Mouse (Mus musculus): Measurements from ENCODE around the gene Psenen. TPM values are rescaled to one million over a fixed set of nuclear protein-coding genes. Genes with fewer than 3 reads are reported as not detected.

Gene Psenen
- polyA plus RNA-seq, 1 experiment from 2014 or later, result 138 TPM

GRCm38 (mm10) chr7:30551445-30552101 is 11.9 kb downstream of the Psenen start:
- Histone ChIP-seq H3K27me3 (no peaks in the 10 kb centered on the region), H3K9ac (peak overlapping the region; percentile 82), H3K4me3 (peak overlapping the region; percentile 61), H3K27ac (peak overlapping the region; percentile 99), H3K4me2 (peak overlapping the region; percentile 94), H3K9me3 (no peaks in the 10 kb centered on the region), H3K36me3 (peaks cover 43% of the 10 kb centered on the region), H3K4me1 (peaks cover 20% of the 10 kb centered on the region)
- ATAC-seq (ENCODE audit: insufficient number of reproducible peaks, insufficient read depth, low FRiP score, low TSS enrichment, low read depth), result peak; percentile 60
- WGBS, result 2% methylated on average over 10 of the region's 10 CpGs

DNA sequence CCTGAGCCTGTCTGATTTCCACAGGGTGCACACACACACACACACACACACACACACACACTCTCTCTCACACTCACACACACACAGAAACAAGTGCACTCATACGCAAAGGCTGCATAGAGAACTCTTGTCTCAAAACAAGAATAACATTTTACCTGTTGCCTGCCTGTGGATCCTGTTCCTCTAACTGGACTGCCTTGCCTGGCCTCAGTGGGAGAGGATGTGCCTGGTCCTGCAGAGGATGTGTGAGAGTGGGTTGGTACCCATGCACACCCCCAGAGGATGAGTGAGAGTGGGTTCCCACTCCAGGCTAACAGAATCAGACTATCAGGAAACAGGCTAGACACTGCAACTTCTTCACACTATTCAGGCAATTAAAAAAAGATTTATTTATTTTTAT is 12.8 kb downstream of the Psenen start:
- WGBS, result 95% methylated on average over 1 of the region's 1 CpGs

DNA sequence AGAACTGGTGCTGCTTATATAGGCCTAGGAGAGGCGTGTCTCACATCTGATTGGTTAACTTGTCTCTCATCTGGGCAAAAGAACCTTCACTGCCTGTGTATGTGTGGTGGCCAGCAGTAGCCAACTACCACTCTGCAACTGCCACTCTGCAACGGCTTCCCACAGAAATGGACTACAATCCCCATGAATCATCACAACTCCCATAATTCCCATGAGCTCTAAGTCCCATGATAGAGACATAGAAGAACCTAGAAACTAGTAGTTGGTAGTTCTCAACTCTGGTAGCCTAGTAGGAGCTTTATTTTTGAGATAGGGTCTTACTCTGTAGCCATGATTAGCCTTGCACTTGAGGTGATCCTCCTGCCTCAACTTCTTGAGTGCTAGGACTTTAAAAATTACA is 13.5 kb downstream of the Psenen start:
- H3K36me3 ChIP-seq, result peaks cover 38% of the 10 kb centered on the region
- 89% methylated on average over 2 of the region's 2 CpGs for WGBS
- no peak overlapping the region for H3K9ac ChIP-seq
- no peaks in the 10 kb centered on the region for H3K9me3 ChIP-seq
- H3K4me1 ChIP-seq, result peaks cover 20% of the 10 kb centered on the region
- H3K4me2 ChIP-seq, result no peak overlapping the region
- no peak for ATAC-seq (ENCODE audit: insufficient number of reproducible peaks, insufficient read depth, low FRiP score, low TSS enrichment, low read depth)
- no peak overlapping the region for H3K4me3 ChIP-seq
- no peak overlapping the region for H3K27ac ChIP-seq
- H3K27me3 ChIP-seq, result no peaks in the 10 kb centered on the region

More for the DNA sequence above, 12.8 kb downstream of the Psenen start:
- H3K4me2 ChIP-seq, result no peak overlapping the region
- no peak overlapping the region for H3K27ac ChIP-seq
- H3K27me3 ChIP-seq, result no peaks in the 10 kb centered on the region
- no peak overlapping the region for H3K4me3 ChIP-seq
- H3K9me3 ChIP-seq, result no peaks in the 10 kb centered on the region
- H3K4me1 ChIP-seq, result peaks cover 20% of the 10 kb centered on the region
- ATAC-seq (ENCODE audit: insufficient number of reproducible peaks, insufficient read depth, low FRiP score, low TSS enrichment, low read depth), result no peak
- H3K36me3 ChIP-seq, result peaks cover 43% of the 10 kb centered on the region
- no peak overlapping the region for H3K9ac ChIP-seq

DNA sequence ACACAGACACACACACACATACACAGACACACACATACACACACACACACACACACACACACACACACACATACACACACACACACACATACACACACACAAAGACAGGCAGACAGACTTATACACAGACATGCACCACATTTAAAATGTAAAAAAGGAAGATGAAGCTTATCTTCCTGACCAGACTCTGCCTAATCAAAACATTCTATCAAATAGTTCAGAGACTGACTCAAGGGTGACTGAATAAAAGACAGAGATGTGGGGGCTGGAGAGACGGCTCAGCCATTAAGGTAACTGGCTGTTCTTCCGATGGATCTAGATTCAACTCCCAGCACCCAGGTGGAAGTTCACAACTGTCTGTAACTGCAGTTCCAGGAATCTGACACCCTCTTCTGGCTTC is 19.1 kb downstream of the Psenen start:
- Histone ChIP-seq H3K9me3 (no peaks in the 10 kb centered on the region), H3K4me1 (no peaks in the 10 kb centered on the region), H3K4me3 (no peak overlapping the region), H3K27me3 (no peaks in the 10 kb centered on the region), H3K9ac (no peak overlapping the region), H3K4me2 (no peak overlapping the region), H3K36me3 (peaks cover 58% of the 10 kb centered on the region), H3K27ac (no peak overlapping the region)
- 93% methylated on average over 2 of the region's 2 CpGs for whole genome bisulfite sequencing
- no peak for ATAC-seq (ENCODE audit: insufficient number of reproducible peaks, insufficient read depth, low FRiP score, low TSS enrichment, low read depth)

- H3K9ac ChIP-seq, result 0 out of 2 replicates have a peak overlapping the region, but pooled peaks have one; percentile 27
- H3K4me3 ChIP-seq, result no peak overlapping the region
- peaks cover 43% of the 10 kb centered on the region for H3K36me3 ChIP-seq
- no peak overlapping the region for H3K27ac ChIP-seq
- no peak overlapping the region for H3K4me2 ChIP-seq
- no peak for ATAC-seq (ENCODE audit: insufficient number of reproducible peaks, insufficient read depth, low FRiP score, low TSS enrichment, low read depth)
- H3K27me3 ChIP-seq, result no peaks in the 10 kb centered on the region
- H3K9me3 ChIP-seq, result no peaks in the 10 kb centered on the region
- H3K4me1 ChIP-seq, result peaks cover under 1% of the 10 kb centered on the region
- WGBS, result 92% methylated on average over 7 of the region's 7 CpGs
Measured at GRCm38 (mm10) chr7:30540572-30540971, 22.9 kb downstream of the Psenen start.

DNA sequence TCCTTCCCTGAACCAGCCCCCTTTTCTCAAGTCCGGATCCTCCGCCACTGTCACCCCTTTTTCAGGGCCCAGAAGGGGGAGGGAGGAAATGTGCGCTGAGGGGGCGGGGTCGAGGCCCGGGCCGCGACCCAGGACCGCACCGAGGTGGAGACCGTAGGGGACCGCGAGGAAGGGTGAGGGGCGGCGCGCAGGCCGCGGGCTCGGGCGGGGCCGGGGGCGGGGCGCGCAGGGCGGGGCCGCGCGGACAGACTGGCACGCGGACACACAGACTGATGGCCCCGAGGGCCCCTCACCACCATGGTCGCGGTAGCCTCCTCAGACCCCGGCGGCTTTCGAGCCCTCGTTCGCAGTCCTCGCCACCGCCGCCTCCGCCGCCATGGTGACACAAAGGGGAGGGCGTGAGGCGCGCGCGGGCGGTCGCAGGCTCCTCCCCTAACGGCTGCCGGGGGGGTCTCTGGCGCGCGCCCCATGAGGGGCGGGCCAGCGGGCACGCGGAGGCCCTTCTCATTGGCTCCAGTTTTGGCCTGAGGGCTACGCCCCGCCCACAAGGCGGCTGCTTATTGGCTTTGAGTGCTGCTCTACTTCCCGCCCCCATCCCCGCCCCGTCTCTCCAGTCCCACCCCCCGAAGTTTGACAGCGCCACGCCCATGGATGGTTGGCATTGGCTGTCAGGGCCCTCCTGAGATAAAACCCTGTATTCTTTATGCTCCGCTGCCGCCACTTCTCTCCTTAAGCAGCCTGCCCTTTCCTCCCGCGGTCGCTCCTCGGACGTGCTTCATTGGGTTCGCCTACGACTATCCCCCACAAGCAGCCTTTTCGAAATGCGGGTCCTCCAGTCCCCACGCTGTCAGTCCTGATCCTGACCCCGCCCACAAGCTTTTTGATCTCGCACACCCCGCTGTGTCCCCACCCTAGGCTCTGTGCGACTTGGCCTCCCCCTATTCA is 28.5 kb downstream of the Psenen start, which contains the start of gene Arhgap33:
Arhgap33 (minus strand) TSS at position 428 of the 945 bp plus-strand sequence.
- Histone ChIP-seq H3K36me3 (peaks cover 40% of the 10 kb centered on the region), H3K9ac (peak within 1 kb of the TSS; percentile 78), H3K27ac (peak within 1 kb of the TSS; percentile 71), H3K9me3 (no peaks in the 10 kb centered on the region), H3K27me3 (no peaks in the 10 kb centered on the region), H3K4me2 (peak within 1 kb of the TSS; percentile 76), H3K4me1 (peaks cover 34% of the 10 kb centered on the region), H3K4me3 (peak within 1 kb of the TSS; percentile 70)
- 2% methylated on average over 43 of the region's 84 CpGs for whole genome bisulfite sequencing
- ATAC-seq (ENCODE audit: insufficient number of reproducible peaks, insufficient read depth, low FRiP score, low TSS enrichment, low read depth), result peak; percentile 87

DNA sequence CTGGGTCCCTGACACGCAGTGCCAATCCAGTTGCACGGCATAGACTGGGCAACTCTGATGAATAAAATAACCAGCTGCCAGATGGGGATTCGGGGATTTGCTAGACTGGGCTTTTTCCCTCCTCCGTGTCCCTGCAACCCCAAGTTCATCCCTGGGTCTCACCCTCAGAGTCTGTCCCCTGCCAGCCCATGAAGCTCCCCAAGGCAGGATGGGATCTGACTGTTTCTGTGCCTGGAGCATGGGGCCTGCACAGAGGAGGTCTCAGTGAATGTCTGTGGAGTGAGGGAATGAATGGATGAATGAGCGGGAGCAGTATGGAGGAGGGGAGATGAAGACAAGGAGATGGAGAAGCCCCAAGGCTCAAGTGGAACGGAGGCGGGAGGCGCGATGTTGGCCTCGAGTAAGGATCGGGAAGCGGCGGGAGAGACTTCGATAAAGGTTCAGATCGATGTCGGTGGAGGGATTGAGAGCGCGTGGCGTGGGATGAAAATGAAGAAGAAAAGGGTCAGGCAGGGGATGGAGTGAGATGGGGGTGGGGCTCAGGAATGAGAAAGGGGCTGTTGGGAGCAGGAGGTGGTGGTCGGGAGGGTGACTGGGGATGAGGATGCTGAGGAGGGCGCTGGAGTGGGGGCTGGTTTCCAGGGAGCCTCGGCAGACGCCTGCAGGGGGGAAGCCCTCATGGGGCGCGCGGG is 29.3 kb downstream of the Psenen start:
- peaks cover 34% of the 10 kb centered on the region for H3K4me1 ChIP-seq
- peak overlapping the region; percentile 78 for H3K9ac ChIP-seq
- peak overlapping the region; percentile 70 for H3K4me3 ChIP-seq
- no peaks in the 10 kb centered on the region for H3K9me3 ChIP-seq
- ATAC-seq (ENCODE audit: insufficient number of reproducible peaks, insufficient read depth, low FRiP score, low TSS enrichment, low read depth), result no peak
- H3K36me3 ChIP-seq, result peaks cover 40% of the 10 kb centered on the region
- H3K27ac ChIP-seq, result peak overlapping the region; percentile 71
- 6% methylated on average over 25 of the region's 26 CpGs for WGBS
- H3K27me3 ChIP-seq, result no peaks in the 10 kb centered on the region
- H3K4me2 ChIP-seq, result peak overlapping the region; percentile 76

GRCm38 (mm10) chr7:30532931-30533330 is 30.5 kb downstream of the Psenen start:
- Histone ChIP-seq H3K36me3 (peaks cover 43% of the 10 kb centered on the region), H3K27me3 (no peaks in the 10 kb centered on the region), H3K27ac (no peak overlapping the region), H3K4me2 (peak overlapping the region; percentile 76), H3K9ac (peak overlapping the region; percentile 78), H3K4me1 (peaks cover 34% of the 10 kb centered on the region), H3K9me3 (no peaks in the 10 kb centered on the region), H3K4me3 (no peak overlapping the region; the same call in 1 of the 2 replicates)
- ATAC-seq (ENCODE audit: insufficient number of reproducible peaks, insufficient read depth, low FRiP score, low TSS enrichment, low read depth), result no peak
- 19% methylated on average over 8 of the region's 8 CpGs for WGBS

DNA sequence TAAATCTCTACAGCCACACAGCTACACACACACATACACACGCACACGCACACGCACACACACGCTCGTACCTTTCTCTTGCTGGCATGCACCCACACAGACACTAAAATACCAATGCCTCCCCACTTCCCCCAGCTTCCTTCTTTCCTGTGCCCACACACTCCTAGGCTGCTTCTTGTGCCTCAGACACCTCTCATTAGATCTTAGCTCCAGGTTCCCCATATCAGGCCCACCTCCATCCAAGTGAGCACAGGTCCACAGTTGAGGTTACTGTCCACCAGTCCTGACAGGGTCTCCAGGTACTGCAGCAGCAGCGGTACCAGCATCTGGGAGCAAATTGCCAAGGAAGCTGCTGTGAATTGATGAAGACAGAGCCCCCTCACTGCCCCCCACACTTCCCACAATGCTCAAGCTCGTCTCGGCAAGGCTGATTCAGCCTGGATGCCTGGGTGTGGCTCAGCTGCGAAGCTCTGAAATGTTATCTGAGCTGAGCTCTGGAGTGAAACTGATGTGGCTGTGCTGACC is 32.1 kb downstream of the Psenen start:
- no peak for ATAC-seq (ENCODE audit: insufficient number of reproducible peaks, insufficient read depth, low FRiP score, low TSS enrichment, low read depth)
- Histone ChIP-seq H3K4me2 (no peak overlapping the region), H3K9ac (peak overlapping the region; percentile 78), H3K9me3 (no peaks in the 10 kb centered on the region), H3K27me3 (no peaks in the 10 kb centered on the region), H3K36me3 (peaks cover 57% of the 10 kb centered on the region), H3K27ac (no peak overlapping the region), H3K4me1 (peaks cover 42% of the 10 kb centered on the region), H3K4me3 (no peak overlapping the region)
- 71% methylated on average over 9 of the region's 9 CpGs for WGBS

- Histone ChIP-seq H3K4me1 (peaks cover 26% of the 10 kb centered on the region), H3K27ac (peak overlapping the region; percentile 84), H3K9me3 (no peaks in the 10 kb centered on the region), H3K9ac (peak overlapping the region; percentile 64; the same call in 1 of the 2 replicates), H3K4me3 (peak overlapping the region; percentile 27), H3K4me2 (peak overlapping the region; percentile 53), H3K36me3 (peaks cover 93% of the 10 kb centered on the region), H3K27me3 (no peaks in the 10 kb centered on the region)
- no peak for ATAC-seq (ENCODE audit: insufficient number of reproducible peaks, insufficient read depth, low FRiP score, low TSS enrichment, low read depth)
- WGBS, result 78% methylated on average over 14 of the region's 14 CpGs
Measured at GRCm38 (mm10) chr7:30526981-30527380, 36.4 kb downstream of the Psenen start.

DNA sequence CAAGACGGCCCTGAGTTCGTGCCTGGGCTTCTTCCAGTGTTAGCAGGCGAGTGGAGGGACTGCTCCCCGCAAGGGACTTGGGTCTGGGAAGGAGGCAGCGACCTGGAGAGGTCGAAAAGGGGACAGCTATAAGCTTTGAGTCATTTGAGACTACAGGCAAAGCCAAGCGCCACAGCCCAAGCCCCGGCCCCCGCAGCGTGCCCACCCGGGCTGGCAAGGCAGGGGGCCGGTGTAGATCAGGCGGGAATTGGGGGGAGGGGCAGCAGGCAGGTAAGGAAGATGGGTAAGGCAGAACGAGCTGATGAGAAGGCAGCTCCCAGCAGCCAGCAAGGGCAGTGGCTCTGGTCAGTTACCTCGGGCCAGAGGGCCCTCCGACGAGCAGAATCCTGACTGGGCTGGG is 37.0 kb downstream of the Psenen start:
- Histone ChIP-seq H3K4me3 (peak overlapping the region; percentile 27), H3K9me3 (no peaks in the 10 kb centered on the region), H3K9ac (peak overlapping the region; percentile 64), H3K4me1 (peaks cover 23% of the 10 kb centered on the region), H3K36me3 (peaks cover 88% of the 10 kb centered on the region), H3K27me3 (no peaks in the 10 kb centered on the region), H3K4me2 (peak overlapping the region; percentile 53), H3K27ac (peak overlapping the region; percentile 84)
- ATAC-seq (ENCODE audit: insufficient number of reproducible peaks, insufficient read depth, low FRiP score, low TSS enrichment, low read depth), result no peak
- 11% methylated on average over 17 of the region's 17 CpGs for WGBS
